Mouse (Mus musculus) limb, embryonic 14.5 days (tissue): ENCODE results near the gene Polr2c. TPM values are rescaled to one million over a fixed set of nuclear protein-coding genes. Genes with fewer than 3 reads are reported as not detected.

Source experiments
- ATAC-seq: fragments of 200-750 bp; cut with Nextera tagmentation; 2 replicates; pipeline ENCODE4 v1.8.0; 2017; ENCODE audit warnings: low read depth, moderate number of reproducible peaks, moderate TSS enrichment; ENCODE audit not compliant: low FRiP score
- DNase-seq: peaks from one replicate; pipeline ENCODE4 v3.0.0-alpha.2; 2015; ENCODE audit warnings: low spot score
- H3K27ac ChIP-seq: fragments of 300-500 bp; sonication (generic); replicated peaks from 2 replicates; pipeline ENCODE4 v1.5.1; 2014; ENCODE audit warnings: low read depth, mild to moderate bottlenecking, low read length, moderate library complexity, mixed read lengths
- H3K27me3 ChIP-seq: fragments of 300-500 bp; sonication (generic); 2 replicates; pipeline ENCODE4 v1.6.1; 2014; ENCODE audit warnings: low read length, mixed read lengths; ENCODE audit not compliant: control insufficient read depth, insufficient read depth
- H3K36me3 ChIP-seq: fragments of 300-500 bp; sonication (generic); 2 replicates; pipeline ENCODE4 v1.6.1; 2014; ENCODE audit warnings: mild to moderate bottlenecking, low read length, moderate library complexity, mixed read lengths; ENCODE audit not compliant: control insufficient read depth, insufficient read depth
- H3K4me1 ChIP-seq: fragments of 300-500 bp; sonication (generic); 2 replicates; pipeline ENCODE4 v1.6.1; 2014; ENCODE audit warnings: antibody characterized with exemption, low read length, mixed read lengths; ENCODE audit not compliant: control insufficient read depth, insufficient read depth
- H3K4me2 ChIP-seq: fragments of 300-500 bp; sonication (generic); replicated peaks from 2 replicates; pipeline ENCODE4 v1.6.1; 2014; ENCODE audit warnings: low read depth, mild to moderate bottlenecking, low read length, moderate library complexity; ENCODE audit not compliant: severe bottlenecking
- H3K4me3 ChIP-seq: fragments of 300-500 bp; sonication (generic); replicated peaks from 2 replicates; pipeline ENCODE4 v1.5.1; 2014; ENCODE audit warnings: low read length
- H3K9ac ChIP-seq: fragments of 300-500 bp; sonication (generic); 2 replicates; pipeline ENCODE4 v1.6.1; 2014; ENCODE audit warnings: mild to moderate bottlenecking, low read depth, low read length, moderate library complexity; ENCODE audit not compliant: severe bottlenecking
- H3K9me3 ChIP-seq: fragments of 300-500 bp; sonication (generic); 2 replicates; pipeline ENCODE4 v1.6.1; 2016; ENCODE audit warnings: low read length; ENCODE audit not compliant: control insufficient read depth
- POLR2A ChIP-seq: fragments of 200-500 bp; IDR thresholded peaks from 2 replicates; pipeline ENCODE4 v1.8.0; 2012; ENCODE audit warnings: inconsistent platforms, mild to moderate bottlenecking, moderate library complexity, borderline replicate concordance; ENCODE audit not compliant: insufficient read depth, insufficient read length; ENCODE audit errors: extremely low read depth
- WGBS: fragments of 180-500 bp; shearing (Covaris S2); extraction: QIAGEN DNeasy Blood & Tissue Kit; methylation state at CpG from one replicate; pipeline ENCODE4 v1.1.7; 2014; 5-methylcytosine and 5-hydroxymethylcytosine counted together
- polyA plus RNA-seq, 2 experiments: library from polyadenylated mRNA; depleted of rRNA in 1 of 2; stranded (reverse) in 1 of 2; unstranded in 1 of 2; fragments of >200 nt; fragmentation: Nextera tagmentation in 1 of 2; extraction: Ambion mirVana in 1 of 2; gene quantifications; 2 replicates each; pipeline versions ENCODE4 v1.2.1 to v1.2.3; 2012 to 2014

Gene Polr2c
- polyA plus RNA-seq, 2 experiments = 129 to 135 TPM

DNA sequence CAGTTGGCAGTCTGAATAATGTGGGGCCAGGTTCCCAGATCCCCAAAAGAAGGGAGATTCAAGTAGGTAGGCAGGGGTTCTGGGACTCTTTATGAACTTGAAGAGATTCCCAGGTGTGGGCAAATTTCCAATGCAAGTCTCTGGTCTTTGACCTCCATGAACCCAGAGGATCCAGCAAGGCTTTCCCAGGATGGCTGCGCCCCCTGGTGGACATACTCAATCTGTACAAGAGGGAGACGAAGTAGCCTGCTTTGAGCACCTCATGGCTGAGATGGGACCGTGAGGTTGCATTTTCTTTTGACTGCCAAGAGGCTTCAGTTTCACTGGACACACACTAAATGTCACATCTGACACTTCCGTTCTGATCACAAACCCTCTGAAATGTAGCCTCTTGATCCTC lies 51.6 kb downstream of the Polr2c start:
- H3K27me3 ChIP-seq = no peaks in the 10 kb centered on the region
- no peak overlapping the region for H3K4me2 ChIP-seq
- H3K36me3 ChIP-seq = peaks cover 89% of the 10 kb centered on the region
- ATAC-seq = peak; percentile 30; the same call in 1 of the 2 replicates
- peaks cover 27% of the 10 kb centered on the region for H3K4me1 ChIP-seq
- no peak overlapping the region for H3K4me3 ChIP-seq
- H3K27ac ChIP-seq = no peak overlapping the region
- TF ChIP-seq POLR2A = no peak
- H3K9me3 ChIP-seq = no peaks in the 10 kb centered on the region
- peak; percentile 88 for DNase-seq
- H3K9ac ChIP-seq = no peak overlapping the region
- 4% methylated on average over 4 of the region's 4 CpGs for WGBS

DNA sequence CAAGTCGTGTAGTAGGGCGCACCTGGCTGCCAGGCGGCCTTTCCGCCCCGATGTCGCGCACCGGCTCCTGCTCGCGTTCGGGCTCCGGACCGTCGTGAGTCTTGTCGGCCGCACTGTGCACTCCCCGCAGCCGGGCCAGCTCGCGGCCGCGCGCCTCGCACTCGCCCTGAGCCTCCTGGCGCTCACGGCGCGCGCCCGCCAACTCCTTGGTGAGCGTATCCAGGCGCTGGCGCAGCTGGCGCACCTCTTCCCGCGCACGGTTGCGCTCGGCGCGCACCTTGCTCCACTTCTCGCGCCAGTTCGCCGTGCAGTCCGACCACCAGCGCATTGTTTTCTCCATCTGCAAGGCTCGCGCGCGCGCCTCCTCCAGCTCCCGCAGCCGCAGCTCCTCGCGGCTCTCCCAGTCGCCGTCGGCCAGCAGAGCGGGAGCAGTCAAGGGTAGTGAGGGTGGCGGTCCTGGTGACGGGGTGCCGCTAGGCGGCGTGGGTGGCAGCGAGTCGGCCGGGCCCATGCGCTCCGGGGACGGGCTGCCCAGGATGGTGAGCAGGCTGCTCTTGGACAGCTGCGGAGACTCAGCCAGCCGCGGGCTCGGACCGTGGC lies 55.9 kb downstream of the Polr2c start:
- peaks cover 41% of the 10 kb centered on the region for H3K4me1 ChIP-seq
- no peaks in the 10 kb centered on the region for H3K9me3 ChIP-seq
- no peak for ATAC-seq

DNA sequence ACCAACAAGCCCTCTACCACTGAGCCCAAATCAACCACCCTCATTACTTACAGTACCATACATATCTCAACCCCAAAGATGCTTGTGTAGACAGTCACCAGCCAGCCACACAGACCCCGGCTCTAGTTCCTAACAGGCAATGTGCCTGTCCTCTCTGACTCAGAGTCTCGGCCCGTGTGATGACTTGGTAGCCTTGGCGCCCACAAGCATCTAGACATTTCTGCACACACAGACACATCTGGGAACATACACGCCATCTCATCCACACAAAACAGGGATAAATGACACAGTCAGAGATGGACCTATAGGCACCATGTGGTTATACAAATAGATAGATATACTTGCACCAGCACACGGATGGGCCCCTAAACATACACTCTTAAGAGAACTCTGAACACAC lies 57.0 kb downstream of the Polr2c start:
- Histone ChIP-seq H3K9ac (no peak overlapping the region), H3K27me3 (no peaks in the 10 kb centered on the region), H3K4me1 (peaks cover 43% of the 10 kb centered on the region), H3K4me3 (peak overlapping the region; percentile 0; the same call in 1 of the 2 replicates), H3K27ac (no peak overlapping the region; the same call in 1 of the 2 replicates), H3K9me3 (no peaks in the 10 kb centered on the region), H3K36me3 (peaks cover 43% of the 10 kb centered on the region), H3K4me2 (peak overlapping the region; percentile 51)
- TF ChIP-seq POLR2A = no peak
- WGBS = 60% methylated on average over 6 of the region's 6 CpGs
- DNase-seq (no peak), ATAC-seq (no peak)

More for the DNA sequence above, 55.9 kb downstream of the Polr2c start:
- H3K4me3 ChIP-seq = peak overlapping the region; percentile 28
- H3K36me3 ChIP-seq = peaks cover 53% of the 10 kb centered on the region
- 12% methylated on average over 45 of the region's 77 CpGs for WGBS
- H3K27ac ChIP-seq = no peak overlapping the region
- H3K4me2 ChIP-seq = peak overlapping the region; percentile 51
- peak; percentile 25 for DNase-seq
- 0 out of 2 replicates have a peak overlapping the region, but pooled peaks have one; percentile 5 for H3K9ac ChIP-seq
- TF ChIP-seq POLR2A = no peak
- no peaks in the 10 kb centered on the region for H3K27me3 ChIP-seq

DNA sequence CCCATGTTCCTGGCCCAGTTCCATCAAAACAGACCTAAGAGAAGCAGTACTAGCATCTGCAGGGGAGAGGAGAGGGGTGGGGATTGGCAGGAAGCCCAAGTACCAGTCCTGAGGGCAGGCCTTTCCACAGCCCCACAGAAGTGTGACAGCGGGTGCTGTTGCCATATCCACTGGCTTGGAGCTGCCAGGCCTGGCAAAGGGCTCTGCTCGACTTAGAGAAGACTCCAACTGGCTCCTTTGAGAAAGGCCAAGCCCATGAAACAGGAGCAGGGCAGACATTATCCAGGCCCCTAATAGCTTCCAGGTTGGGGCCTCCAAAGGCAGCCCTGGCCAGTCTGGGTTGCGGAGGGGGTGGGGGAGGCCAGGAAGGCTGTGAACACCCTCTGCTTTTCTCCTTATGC lies 57.5 kb downstream of the Polr2c start:
- Histone ChIP-seq H3K9me3 (no peaks in the 10 kb centered on the region), H3K27ac (peak overlapping the region; percentile 35), H3K9ac (no peak overlapping the region), H3K36me3 (peaks cover 39% of the 10 kb centered on the region), H3K4me1 (peaks cover 43% of the 10 kb centered on the region), H3K27me3 (no peaks in the 10 kb centered on the region), H3K4me2 (peak overlapping the region; percentile 51), H3K4me3 (peak overlapping the region; percentile 15; the same call in 1 of the 2 replicates)
- DNase-seq (peak; percentile 89), ATAC-seq (peak; percentile 35)
- WGBS = 5% methylated on average over 3 of the region's 3 CpGs
- TF ChIP-seq POLR2A = no peak

DNA sequence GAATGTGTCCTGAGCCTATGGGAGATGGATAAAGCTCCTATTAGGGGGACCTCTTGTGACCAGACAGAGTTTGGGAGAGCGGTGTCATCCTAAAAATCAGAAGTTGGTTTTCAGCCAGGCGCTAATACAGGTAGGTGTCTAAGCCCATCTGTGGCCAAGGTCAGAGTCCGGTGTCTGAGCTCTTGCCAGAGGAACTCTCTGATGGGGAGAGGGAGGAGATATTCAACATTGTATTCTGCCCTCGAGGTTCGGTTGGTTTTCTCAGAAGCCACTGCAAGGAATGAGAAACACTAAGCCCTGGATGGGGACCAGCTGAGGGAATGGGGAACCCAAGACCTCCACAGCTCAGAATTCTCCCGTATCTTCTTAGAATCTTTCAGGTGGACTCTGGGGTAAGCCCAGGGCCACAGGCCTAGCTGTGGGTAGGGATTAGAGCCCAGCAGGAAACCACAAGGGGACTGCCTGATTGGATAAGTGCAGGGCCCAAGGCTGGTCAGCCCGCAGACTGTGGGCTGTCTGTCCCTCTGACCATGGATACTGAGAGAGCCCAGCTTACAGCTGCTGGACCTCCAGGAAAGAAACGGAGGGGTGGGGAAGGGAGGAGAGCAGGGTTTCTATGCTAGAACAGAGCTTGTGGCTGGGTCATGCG lies 59.2 kb downstream of the Polr2c start:
- DNase-seq (no peak), ATAC-seq (no peak)
- peak overlapping the region; percentile 57 for H3K4me2 ChIP-seq
- no peak for TF ChIP-seq POLR2A
- no peaks in the 10 kb centered on the region for H3K9me3 ChIP-seq
- no peaks in the 10 kb centered on the region for H3K27me3 ChIP-seq
- H3K9ac ChIP-seq = peak overlapping the region; percentile 95
- H3K27ac ChIP-seq = no peak overlapping the region
- H3K4me3 ChIP-seq = peak overlapping the region; percentile 81
- 39% methylated on average over 9 of the region's 9 CpGs for WGBS
- peaks cover 27% of the 10 kb centered on the region for H3K36me3 ChIP-seq
- H3K4me1 ChIP-seq = peaks cover 43% of the 10 kb centered on the region
